Mouse (Mus musculus): ENCODE results near the gene Gramd4. TPM values are rescaled to one million over a fixed set of nuclear protein-coding genes. Genes with fewer than 3 reads are reported as not detected.

Gene Gramd4
- polyA plus RNA-seq, 1 experiment from 2014 or later = 11.7 TPM

GRCm38 (mm10) chr15:86117115-86118100 is 59.9 kb downstream of the Gramd4 start:
- Histone ChIP-seq H3K9ac (ENCODE audit: low read length) (no peak overlapping the region), H3K36me3 (ENCODE audit: control insufficient read depth, insufficient read depth, low read length) (peaks cover under 1% of the 10 kb centered on the region), H3K27me3 (ENCODE audit: control insufficient read depth, insufficient read depth, low read length) (no peaks in the 10 kb centered on the region), H3K27ac (ENCODE audit: low read depth, low read length) (no peak overlapping the region), H3K4me1 (ENCODE audit: control insufficient read depth, insufficient read depth, low read length) (peaks cover 10% of the 10 kb centered on the region; the same call in 1 of the 2 replicates), H3K4me2 (ENCODE audit: low read depth) (no peak overlapping the region), H3K9me3 (ENCODE audit: control insufficient read depth, low read length) (no peaks in the 10 kb centered on the region), H3K4me3 (ENCODE audit: low read depth, low read length) (no peak overlapping the region)
- 60% methylated on average over 15 of the region's 15 CpGs for WGBS
- no peak for ATAC-seq (ENCODE audit: insufficient read depth, low FRiP score, low TSS enrichment)
- DNase-seq (ENCODE audit: low spot score) = no peak

GRCm38 (mm10) chr15:86119186-86119585 is 61.7 kb downstream of the Gramd4 start:
- H3K4me1 ChIP-seq (ENCODE audit: control insufficient read depth, insufficient read depth, low read length) = no peaks in the 10 kb centered on the region
- H3K9me3 ChIP-seq (ENCODE audit: control insufficient read depth, low read length) = no peaks in the 10 kb centered on the region
- no peak for ATAC-seq (ENCODE audit: insufficient read depth, low FRiP score, low TSS enrichment)
- H3K9ac ChIP-seq (ENCODE audit: low read length) = no peak overlapping the region
- 94% methylated on average over 7 of the region's 7 CpGs for WGBS
- no peak overlapping the region for H3K4me3 ChIP-seq (ENCODE audit: low read depth, low read length)
- DNase-seq (ENCODE audit: low spot score) = no peak
- H3K36me3 ChIP-seq (ENCODE audit: control insufficient read depth, insufficient read depth, low read length) = peaks cover 5% of the 10 kb centered on the region
- H3K27ac ChIP-seq (ENCODE audit: low read depth, low read length) = no peak overlapping the region
- H3K27me3 ChIP-seq (ENCODE audit: control insufficient read depth, insufficient read depth, low read length) = no peaks in the 10 kb centered on the region
- no peak overlapping the region for H3K4me2 ChIP-seq (ENCODE audit: low read depth)

- Histone ChIP-seq H3K27me3 (ENCODE audit: control insufficient read depth, insufficient read depth, low read length) (no peaks in the 10 kb centered on the region), H3K36me3 (ENCODE audit: control insufficient read depth, insufficient read depth, low read length) (peaks cover 5% of the 10 kb centered on the region), H3K4me3 (ENCODE audit: low read depth, low read length) (no peak overlapping the region), H3K4me2 (ENCODE audit: low read depth) (no peak overlapping the region), H3K9ac (ENCODE audit: low read length) (no peak overlapping the region), H3K9me3 (ENCODE audit: control insufficient read depth, low read length) (no peaks in the 10 kb centered on the region), H3K4me1 (ENCODE audit: control insufficient read depth, insufficient read depth, low read length) (no peaks in the 10 kb centered on the region), H3K27ac (ENCODE audit: low read depth, low read length) (no peak overlapping the region)
- no peak for ATAC-seq (ENCODE audit: insufficient read depth, low FRiP score, low TSS enrichment)
- WGBS = 91% methylated on average over 9 of the region's 9 CpGs
- no peak for DNase-seq (ENCODE audit: low spot score)
Observed at GRCm38 (mm10) chr15:86122261-86122949, 64.9 kb downstream of the Gramd4 start.

- H3K27me3 ChIP-seq (ENCODE audit: control insufficient read depth, insufficient read depth, low read length) = no peaks in the 10 kb centered on the region
- DNase-seq (ENCODE audit: low spot score) (no peak), ATAC-seq (ENCODE audit: insufficient read depth, low FRiP score, low TSS enrichment) (no peak)
- H3K27ac ChIP-seq (ENCODE audit: low read depth, low read length) = no peak overlapping the region
- no peak overlapping the region for H3K4me2 ChIP-seq (ENCODE audit: low read depth)
- peaks cover 5% of the 10 kb centered on the region for H3K36me3 ChIP-seq (ENCODE audit: control insufficient read depth, insufficient read depth, low read length)
- 95% methylated on average over 4 of the region's 4 CpGs for WGBS
- no peak overlapping the region for H3K4me3 ChIP-seq (ENCODE audit: low read depth, low read length)
- no peaks in the 10 kb centered on the region for H3K4me1 ChIP-seq (ENCODE audit: control insufficient read depth, insufficient read depth, low read length)
- no peak overlapping the region for H3K9ac ChIP-seq (ENCODE audit: low read length)
- H3K9me3 ChIP-seq (ENCODE audit: control insufficient read depth, low read length) = no peaks in the 10 kb centered on the region
Observed at GRCm38 (mm10) chr15:86123409-86123808, 65.9 kb downstream of the Gramd4 start.

GRCm38 (mm10) chr15:86124359-86124758 is 66.9 kb downstream of the Gramd4 start:
- H3K9me3 ChIP-seq (ENCODE audit: control insufficient read depth, low read length) = no peaks in the 10 kb centered on the region

GRCm38 (mm10) chr15:86129036-86129435 is 71.5 kb downstream of the Gramd4 start:
- no peaks in the 10 kb centered on the region for H3K9me3 ChIP-seq (ENCODE audit: control insufficient read depth, low read length)
- no peaks in the 10 kb centered on the region for H3K4me1 ChIP-seq (ENCODE audit: control insufficient read depth, insufficient read depth, low read length)
- no peak for ATAC-seq (ENCODE audit: insufficient read depth, low FRiP score, low TSS enrichment)
- WGBS = 94% methylated on average over 3 of the region's 3 CpGs
- no peak overlapping the region for H3K4me3 ChIP-seq (ENCODE audit: low read depth, low read length)
- H3K27me3 ChIP-seq (ENCODE audit: control insufficient read depth, insufficient read depth, low read length) = no peaks in the 10 kb centered on the region
- no peak overlapping the region for H3K4me2 ChIP-seq (ENCODE audit: low read depth)
- DNase-seq (ENCODE audit: low spot score) = no peak
- H3K36me3 ChIP-seq (ENCODE audit: control insufficient read depth, insufficient read depth, low read length) = peaks cover 2% of the 10 kb centered on the region
- no peak overlapping the region for H3K27ac ChIP-seq (ENCODE audit: low read depth, low read length)
- H3K9ac ChIP-seq (ENCODE audit: low read length) = no peak overlapping the region

More at GRCm38 (mm10) chr15:86124359-86124758, 66.9 kb downstream of the Gramd4 start:
- DNase-seq (ENCODE audit: low spot score) (peak; percentile 63), ATAC-seq (ENCODE audit: insufficient read depth, low FRiP score, low TSS enrichment) (no peak)
- Histone ChIP-seq H3K27ac (ENCODE audit: low read depth, low read length) (no peak overlapping the region), H3K4me2 (ENCODE audit: low read depth) (no peak overlapping the region), H3K9ac (ENCODE audit: low read length) (no peak overlapping the region), H3K4me3 (ENCODE audit: low read depth, low read length) (no peak overlapping the region), H3K36me3 (ENCODE audit: control insufficient read depth, insufficient read depth, low read length) (peaks cover 5% of the 10 kb centered on the region), H3K27me3 (ENCODE audit: control insufficient read depth, insufficient read depth, low read length) (no peaks in the 10 kb centered on the region), H3K4me1 (ENCODE audit: control insufficient read depth, insufficient read depth, low read length) (no peaks in the 10 kb centered on the region)
- 63% methylated on average over 1 of the region's 1 CpGs for WGBS

GRCm38 (mm10) chr15:86130657-86131056 is 73.2 kb downstream of the Gramd4 start:
- no peaks in the 10 kb centered on the region for H3K9me3 ChIP-seq (ENCODE audit: control insufficient read depth, low read length)
- H3K4me1 ChIP-seq (ENCODE audit: control insufficient read depth, insufficient read depth, low read length) = no peaks in the 10 kb centered on the region
- WGBS = 95% methylated on average over 10 of the region's 10 CpGs
- ATAC-seq (ENCODE audit: insufficient read depth, low FRiP score, low TSS enrichment) (no peak), DNase-seq (ENCODE audit: low spot score) (no peak)
- no peak overlapping the region for H3K27ac ChIP-seq (ENCODE audit: low read depth, low read length)
- no peaks in the 10 kb centered on the region for H3K27me3 ChIP-seq (ENCODE audit: control insufficient read depth, insufficient read depth, low read length)
- no peak overlapping the region for H3K4me3 ChIP-seq (ENCODE audit: low read depth, low read length)
- no peak overlapping the region for H3K9ac ChIP-seq (ENCODE audit: low read length)
- peaks cover 2% of the 10 kb centered on the region for H3K36me3 ChIP-seq (ENCODE audit: control insufficient read depth, insufficient read depth, low read length)
- H3K4me2 ChIP-seq (ENCODE audit: low read depth) = no peak overlapping the region

GRCm38 (mm10) chr15:86134941-86135783 is 77.7 kb downstream of the Gramd4 start:
- no peaks in the 10 kb centered on the region; the same call in 1 of the 2 replicates for H3K36me3 ChIP-seq (ENCODE audit: control insufficient read depth, insufficient read depth, low read length)
- H3K4me2 ChIP-seq (ENCODE audit: low read depth) = no peak overlapping the region
- H3K4me1 ChIP-seq (ENCODE audit: control insufficient read depth, insufficient read depth, low read length) = no peaks in the 10 kb centered on the region
- H3K27ac ChIP-seq (ENCODE audit: low read depth, low read length) = no peak overlapping the region
- no peak for ATAC-seq (ENCODE audit: insufficient read depth, low FRiP score, low TSS enrichment)
- DNase-seq (ENCODE audit: low spot score) = peak; percentile 89
- no peaks in the 10 kb centered on the region for H3K9me3 ChIP-seq (ENCODE audit: control insufficient read depth, low read length)
- H3K27me3 ChIP-seq (ENCODE audit: control insufficient read depth, insufficient read depth, low read length) = no peaks in the 10 kb centered on the region
- 46% methylated on average over 18 of the region's 18 CpGs for WGBS
- no peak overlapping the region for H3K9ac ChIP-seq (ENCODE audit: low read length)
- no peak overlapping the region for H3K4me3 ChIP-seq (ENCODE audit: low read depth, low read length)

Measured in neural tube, embryonic 11.5 days (tissue).